Mouse (Mus musculus): ENCODE measurements around the gene Ano1. TPM values are rescaled to one million over a fixed set of nuclear protein-coding genes. Genes with fewer than 3 reads are reported as not detected.
A peak's percentile ranks its signal among the peaks of the same experiment; 100 is the strongest.

The Ano1 gene
- total RNA-seq, 1 experiment, result 9.1 TPM

- in situ Hi-C loops (cut with MboI; ENCODE audit: low sequenced_read_pairs in 2 of 2, unreplicated experiment in 2 of 2), result no loop called here
- no peaks in the 10 kb centered on the region for H3K36me3 ChIP-seq (ENCODE audit: control insufficient read depth, insufficient read depth, low read length, poor library complexity, severe bottlenecking)
- no peak overlapping the region for H3K9ac ChIP-seq (ENCODE audit: insufficient read depth, low read depth, low read length, poor library complexity, severe bottlenecking)
- no peaks in the 10 kb centered on the region for H3K4me1 ChIP-seq (ENCODE audit: control insufficient read depth in 2 of 2, insufficient read depth in 2 of 2, low read length in 2 of 2, poor library complexity in 1 of 2)
- H3K9me3 ChIP-seq (ENCODE audit: control insufficient read depth, insufficient read depth, low read depth, low read length), result no peaks in the 10 kb centered on the region
- TF ChIP-seq CHD2 (IDR thresholded peaks at IDR 0.05; ENCODE audit: low read depth, low read length) (no peak), MAFK (IDR thresholded peaks at IDR 0.05; ENCODE audit: insufficient read depth, low read depth, low read length) (no peak), HCFC1 (IDR thresholded peaks at IDR 0.05; ENCODE audit: borderline replicate concordance, insufficient read depth, low read length) (no peak), ZNF384 (IDR thresholded peaks at IDR 0.05; ENCODE audit: low read depth, low read length) (no peak), ZC3H11A (IDR thresholded peaks at IDR 0.05; ENCODE audit: borderline replicate concordance, low read depth, low read length) (no peak)
- H3K4me3 ChIP-seq (ENCODE audit: insufficient read depth in 1 of 2, low read depth in 1 of 2, low read length in 2 of 2, poor library complexity in 1 of 2, severe bottlenecking in 1 of 2), result no peak overlapping the region
- no peak overlapping the region for H3K27ac ChIP-seq (ENCODE audit: insufficient read depth, low read depth, low read length, poor library complexity, severe bottlenecking)
- no peak for DNase-seq (ENCODE audit: low read depth, low spot score)
Observed at GRCm38 (mm10) chr7:144743874-144744273, 7.9 kb downstream of the Ano1 start.

- no peak for DNase-seq (ENCODE audit: low read depth, low spot score)
- Histone ChIP-seq H3K9me3 (ENCODE audit: control insufficient read depth, insufficient read depth, low read depth, low read length) (no peaks in the 10 kb centered on the region), H3K9ac (ENCODE audit: insufficient read depth, low read depth, low read length, poor library complexity, severe bottlenecking) (no peak overlapping the region), H3K36me3 (ENCODE audit: control insufficient read depth, insufficient read depth, low read length, poor library complexity, severe bottlenecking) (no peaks in the 10 kb centered on the region), H3K27ac (ENCODE audit: insufficient read depth, low read depth, low read length, poor library complexity, severe bottlenecking) (no peak overlapping the region), H3K4me1 (ENCODE audit: control insufficient read depth in 2 of 2, insufficient read depth in 2 of 2, low read length in 2 of 2, poor library complexity in 1 of 2) (0 out of 4 replicates have a peak, but pooled peaks cover 0 to 2% of the 10 kb centered on the region in 2 experiments), H3K4me3 (ENCODE audit: insufficient read depth in 1 of 2, low read depth in 1 of 2, low read length in 2 of 2, poor library complexity in 1 of 2, severe bottlenecking in 1 of 2) (no peak overlapping the region)
- in situ Hi-C loops (cut with MboI; ENCODE audit: low sequenced_read_pairs in 2 of 2, unreplicated experiment in 2 of 2), result no loop called here
- no peak for TF ChIP-seq HCFC1 (IDR thresholded peaks at IDR 0.05; ENCODE audit: borderline replicate concordance, insufficient read depth, low read length)
- TF ChIP-seq ZNF384 (IDR thresholded peaks at IDR 0.05; ENCODE audit: low read depth, low read length), result no peak
- TF ChIP-seq ZC3H11A (IDR thresholded peaks at IDR 0.05; ENCODE audit: borderline replicate concordance, low read depth, low read length), result no peak
- TF ChIP-seq MAFK (IDR thresholded peaks at IDR 0.05; ENCODE audit: insufficient read depth, low read depth, low read length), result no peak
- TF ChIP-seq CHD2 (IDR thresholded peaks at IDR 0.05; ENCODE audit: low read depth, low read length), result no peak
Observed at GRCm38 (mm10) chr7:144740643-144741042, 11.1 kb downstream of the Ano1 start.

- H3K27ac ChIP-seq (ENCODE audit: insufficient read depth, low read depth, low read length, poor library complexity, severe bottlenecking), result no peak overlapping the region
- no peak for DNase-seq (ENCODE audit: low read depth, low spot score)
- no peaks in the 10 kb centered on the region for H3K9me3 ChIP-seq (ENCODE audit: control insufficient read depth, insufficient read depth, low read depth, low read length)
- H3K36me3 ChIP-seq (ENCODE audit: control insufficient read depth, insufficient read depth, low read length, poor library complexity, severe bottlenecking), result no peaks in the 10 kb centered on the region
- H3K4me3 ChIP-seq (ENCODE audit: insufficient read depth in 1 of 2, low read depth in 1 of 2, low read length in 2 of 2, poor library complexity in 1 of 2, severe bottlenecking in 1 of 2), result no peak overlapping the region
- TF ChIP-seq MAFK (IDR thresholded peaks at IDR 0.05; ENCODE audit: insufficient read depth, low read depth, low read length), result no peak
- no peak for TF ChIP-seq HCFC1 (IDR thresholded peaks at IDR 0.05; ENCODE audit: borderline replicate concordance, insufficient read depth, low read length)
- TF ChIP-seq ZC3H11A (IDR thresholded peaks at IDR 0.05; ENCODE audit: borderline replicate concordance, low read depth, low read length), result no peak
- no peak for TF ChIP-seq ZNF384 (IDR thresholded peaks at IDR 0.05; ENCODE audit: low read depth, low read length)
- TF ChIP-seq CHD2 (IDR thresholded peaks at IDR 0.05; ENCODE audit: low read depth, low read length), result no peak
- 0 out of 4 replicates have a peak, but pooled peaks cover 0 to 2% of the 10 kb centered on the region in 2 experiments for H3K4me1 ChIP-seq (ENCODE audit: control insufficient read depth in 2 of 2, insufficient read depth in 2 of 2, low read length in 2 of 2, poor library complexity in 1 of 2)
- in situ Hi-C loops (cut with MboI; ENCODE audit: low sequenced_read_pairs in 2 of 2, unreplicated experiment in 2 of 2), result no loop called here
- no peak overlapping the region for H3K9ac ChIP-seq (ENCODE audit: insufficient read depth, low read depth, low read length, poor library complexity, severe bottlenecking)
Observed at GRCm38 (mm10) chr7:144739810-144740209, 12.0 kb downstream of the Ano1 start.

- in situ Hi-C loops (cut with MboI; ENCODE audit: low sequenced_read_pairs in 2 of 2, unreplicated experiment in 2 of 2), result no loop called here
- Histone ChIP-seq H3K27ac (ENCODE audit: insufficient read depth, low read depth, low read length, poor library complexity, severe bottlenecking) (no peak overlapping the region), H3K9ac (ENCODE audit: insufficient read depth, low read depth, low read length, poor library complexity, severe bottlenecking) (peak overlapping the region; percentile 38; the same call in 1 of the 2 replicates), H3K9me3 (ENCODE audit: control insufficient read depth, insufficient read depth, low read depth, low read length) (no peaks in the 10 kb centered on the region), H3K36me3 (ENCODE audit: control insufficient read depth, insufficient read depth, low read length, poor library complexity, severe bottlenecking) (no peaks in the 10 kb centered on the region), H3K4me3 (ENCODE audit: insufficient read depth in 1 of 2, low read depth in 1 of 2, low read length in 2 of 2, poor library complexity in 1 of 2, severe bottlenecking in 1 of 2) (peak overlapping the region; percentile 59 to 65), H3K4me1 (ENCODE audit: control insufficient read depth in 2 of 2, insufficient read depth in 2 of 2, low read length in 2 of 2, poor library complexity in 1 of 2) (0 out of 4 replicates have a peak, but pooled peaks cover 0 to 2% of the 10 kb centered on the region in 2 experiments)
- DNase-seq (ENCODE audit: low read depth, low spot score), result no peak
- TF ChIP-seq ZNF384 (IDR thresholded peaks at IDR 0.05; ENCODE audit: low read depth, low read length), result no peak
Observed at GRCm38 (mm10) chr7:144738357-144738798, 13.4 kb downstream of the Ano1 start.

- Histone ChIP-seq H3K4me1 (ENCODE audit: control insufficient read depth in 2 of 2, insufficient read depth in 2 of 2, low read length in 2 of 2, poor library complexity in 1 of 2) (no peaks in the 10 kb centered on the region), H3K9me3 (ENCODE audit: control insufficient read depth, insufficient read depth, low read depth, low read length) (no peaks in the 10 kb centered on the region), H3K9ac (ENCODE audit: insufficient read depth, low read depth, low read length, poor library complexity, severe bottlenecking) (no peak overlapping the region), H3K27ac (ENCODE audit: insufficient read depth, low read depth, low read length, poor library complexity, severe bottlenecking) (no peak overlapping the region), H3K4me3 (ENCODE audit: insufficient read depth in 1 of 2, low read depth in 1 of 2, low read length in 2 of 2, poor library complexity in 1 of 2, severe bottlenecking in 1 of 2) (no peak overlapping the region), H3K36me3 (ENCODE audit: control insufficient read depth, insufficient read depth, low read length, poor library complexity, severe bottlenecking) (no peaks in the 10 kb centered on the region)
- no peak for TF ChIP-seq ZC3H11A (IDR thresholded peaks at IDR 0.05; ENCODE audit: borderline replicate concordance, low read depth, low read length)
- in situ Hi-C loops (cut with MboI; ENCODE audit: low sequenced_read_pairs in 2 of 2, unreplicated experiment in 2 of 2), result no loop called here
- DNase-seq (ENCODE audit: low read depth, low spot score), result peak; percentile 8
Observed at GRCm38 (mm10) chr7:144731897-144732291, 19.9 kb downstream of the Ano1 start.
